Mouse (Mus musculus) granulocyte monocyte progenitor cell, adult 5-6 weeks (primary cell): Measurements from ENCODE around the gene Hspb11. TPM values are rescaled to one million over a fixed set of nuclear protein-coding genes. Genes with fewer than 3 reads are reported as not detected.
A peak's percentile ranks its signal among the peaks of the same experiment; 100 is the strongest.

ENCODE experiments used
- ATAC-seq: replicated peaks from 2 replicates; pipeline ENCODE4 v1.8.0; 2016; ENCODE audit warnings: mild to moderate bottlenecking, moderate TSS enrichment, inconsistent platforms; ENCODE audit not compliant: poor library complexity, severe bottlenecking
- total RNA-seq, 2 experiments: library from RNA; stranded (forward) in 1 of 2; stranded (reverse) in 1 of 2; fragments of 200-712, 200-1000 nt in 1 of 2; fragments of >200 nt in 1 of 2; fragmentation: Nextera tagmentation in 1 of 2; gene quantifications; 2 replicates each; pipeline ENCODE4 v1.2.3; 2014 to 2017

Hspb11 gene
- total RNA-seq, 2 experiments from 2014 or later, result 7.8 to 14.2 TPM

GRCm38 (mm10) chr4:107248061-107248460 lies 5.3 kb upstream of the Hspb11 start:
- ATAC-seq, result no peak

DNA sequence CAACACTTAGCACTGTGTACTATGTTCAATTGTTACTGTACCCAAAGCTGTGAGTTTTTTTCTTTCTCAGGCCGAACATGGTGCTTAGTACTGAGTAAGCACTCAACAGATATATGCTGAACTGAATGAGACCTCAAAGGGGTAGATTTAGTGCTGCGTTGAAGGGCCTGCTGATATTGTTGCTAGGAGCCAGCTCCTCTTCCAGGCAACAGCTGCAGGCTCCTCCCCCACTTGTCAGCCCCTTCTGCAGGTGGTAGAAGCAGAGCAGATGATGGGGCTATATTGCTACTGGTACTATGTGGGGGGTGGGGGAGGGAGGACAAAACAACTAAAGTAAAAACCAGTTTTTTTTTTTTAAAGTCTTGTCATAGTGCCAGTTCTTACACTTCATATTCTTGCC lies 3.9 kb upstream of the Hspb11 start:
- no peak for ATAC-seq

DNA sequence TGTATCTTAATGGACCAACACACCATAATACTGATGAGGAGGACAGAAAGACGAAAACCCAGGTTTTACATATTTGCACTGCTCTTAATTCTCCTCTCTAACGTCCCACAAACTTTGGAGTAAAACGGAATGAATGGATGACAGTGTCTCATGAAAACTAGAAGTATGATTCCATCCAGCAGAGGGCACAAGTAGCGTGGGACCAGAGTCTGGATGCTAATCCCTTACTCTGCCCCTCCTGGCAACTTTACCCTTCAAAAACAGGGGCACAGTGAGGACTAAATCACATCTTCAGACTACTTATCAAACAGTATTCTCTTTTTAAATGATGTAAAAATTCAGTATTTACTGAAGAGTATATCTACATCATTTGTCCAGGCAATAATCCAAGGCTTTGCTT lies 2.9 kb upstream of the Hspb11 start:
- ATAC-seq, result no peak

- no peak for ATAC-seq
These were observed 871 bp upstream of the Hspb11 start for GRCm38 (mm10) chr4:107252522-107252921.

DNA sequence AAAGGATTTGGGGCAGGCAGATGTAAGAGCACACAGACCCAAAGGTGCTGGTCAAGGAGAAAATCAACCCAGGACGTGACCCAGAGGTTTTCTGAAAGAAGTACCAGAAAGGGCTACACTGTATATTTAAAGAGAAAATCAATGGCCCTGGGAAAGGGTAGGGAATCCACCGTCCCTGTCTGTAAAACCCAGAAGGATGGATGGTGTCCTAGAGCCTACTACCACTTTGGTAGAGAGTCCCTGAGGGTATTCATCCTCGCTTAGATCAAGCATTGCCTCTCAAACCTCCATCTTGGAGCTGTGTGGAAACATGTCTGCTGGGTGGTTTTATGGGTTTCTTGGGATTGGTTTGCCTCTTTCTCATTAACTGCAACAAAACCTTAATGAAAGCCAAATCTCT lies 1.0 kb downstream of the Hspb11 start:
- ATAC-seq, result no peak

- no peak for ATAC-seq
These were observed 6.6 kb downstream of the Hspb11 start for GRCm38 (mm10) chr4:107260001-107260400.

- ATAC-seq, result no peak
These were observed 20.3 kb downstream of the Hspb11 start for GRCm38 (mm10) chr4:107273683-107274082.

DNA sequence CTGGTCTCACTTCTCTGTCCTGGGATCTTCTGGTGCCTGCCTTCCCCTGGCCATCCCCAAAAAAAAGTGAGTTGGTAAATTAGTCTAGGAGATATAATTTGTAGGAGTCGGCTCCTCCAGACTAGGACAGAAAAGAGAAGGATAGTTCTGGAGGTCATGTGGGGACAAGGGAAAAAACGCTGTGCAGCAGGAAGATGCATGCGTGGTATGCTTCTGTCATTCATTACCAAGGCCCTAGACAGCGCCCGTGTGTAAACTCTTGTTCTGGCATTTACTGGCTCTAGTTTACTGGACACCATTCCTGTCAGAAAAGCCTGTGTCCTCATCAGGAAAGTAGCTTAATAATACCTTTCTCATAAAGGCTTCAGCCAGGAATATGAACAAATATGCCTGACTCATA lies 21.1 kb downstream of the Hspb11 start:
- ATAC-seq, result no peak

DNA sequence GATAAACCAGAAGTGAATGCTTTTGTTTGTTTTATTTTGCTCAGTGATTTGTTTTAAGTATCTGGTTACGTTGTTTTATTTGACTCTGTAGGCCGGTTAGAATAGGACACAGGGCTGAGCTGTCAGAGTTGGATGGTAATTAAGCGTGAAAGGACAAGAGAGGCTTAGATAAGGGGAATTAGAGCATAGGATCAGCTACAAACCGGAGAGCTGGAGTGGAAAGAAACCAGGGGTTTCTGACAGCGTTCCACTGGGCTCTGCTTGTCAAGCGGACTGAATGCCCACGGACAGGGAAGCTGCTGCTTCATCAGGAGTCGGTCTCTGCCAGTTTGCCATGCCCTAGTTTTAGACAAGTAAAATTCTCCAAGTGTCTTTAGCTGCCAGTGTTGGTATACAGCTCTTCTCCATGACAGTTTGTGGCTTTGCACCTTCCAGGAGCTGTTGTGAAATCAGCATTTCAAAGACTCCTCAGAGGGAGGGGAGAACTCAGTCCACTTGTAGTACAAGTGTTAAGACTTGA lies 24.9 kb downstream of the Hspb11 start:
- peak; percentile 82 for ATAC-seq

DNA sequence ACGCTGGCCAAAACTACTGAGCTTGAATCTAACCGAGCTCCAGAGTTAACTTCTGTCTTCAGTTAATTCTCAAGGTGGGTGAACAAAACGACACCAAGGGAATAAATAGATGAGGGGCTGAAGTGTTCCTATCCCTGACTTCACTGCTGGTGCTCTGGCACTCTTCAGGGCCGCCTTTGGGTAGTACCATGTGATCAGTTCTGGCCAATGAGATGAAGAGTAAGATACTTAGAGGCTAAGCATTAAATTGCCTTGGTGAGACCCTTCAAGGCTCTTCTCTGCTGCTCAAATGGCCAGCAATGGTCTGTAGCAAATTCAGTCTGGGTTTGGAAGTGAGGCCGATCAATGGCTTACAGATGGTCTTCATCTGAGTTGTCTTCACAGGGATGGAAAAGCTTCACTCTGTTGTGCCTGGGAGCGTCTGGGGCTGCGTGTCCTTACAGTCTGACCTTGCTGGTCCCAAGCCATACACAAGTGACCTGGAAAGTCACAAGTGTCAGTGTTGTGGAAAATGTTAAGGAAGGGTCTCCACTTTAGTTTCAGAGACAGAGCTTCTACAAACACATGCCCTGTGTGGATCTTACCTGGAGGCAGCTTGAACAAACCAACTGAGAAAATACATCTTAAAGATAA lies 27.6 kb downstream of the Hspb11 start:
- no peak for ATAC-seq

DNA sequence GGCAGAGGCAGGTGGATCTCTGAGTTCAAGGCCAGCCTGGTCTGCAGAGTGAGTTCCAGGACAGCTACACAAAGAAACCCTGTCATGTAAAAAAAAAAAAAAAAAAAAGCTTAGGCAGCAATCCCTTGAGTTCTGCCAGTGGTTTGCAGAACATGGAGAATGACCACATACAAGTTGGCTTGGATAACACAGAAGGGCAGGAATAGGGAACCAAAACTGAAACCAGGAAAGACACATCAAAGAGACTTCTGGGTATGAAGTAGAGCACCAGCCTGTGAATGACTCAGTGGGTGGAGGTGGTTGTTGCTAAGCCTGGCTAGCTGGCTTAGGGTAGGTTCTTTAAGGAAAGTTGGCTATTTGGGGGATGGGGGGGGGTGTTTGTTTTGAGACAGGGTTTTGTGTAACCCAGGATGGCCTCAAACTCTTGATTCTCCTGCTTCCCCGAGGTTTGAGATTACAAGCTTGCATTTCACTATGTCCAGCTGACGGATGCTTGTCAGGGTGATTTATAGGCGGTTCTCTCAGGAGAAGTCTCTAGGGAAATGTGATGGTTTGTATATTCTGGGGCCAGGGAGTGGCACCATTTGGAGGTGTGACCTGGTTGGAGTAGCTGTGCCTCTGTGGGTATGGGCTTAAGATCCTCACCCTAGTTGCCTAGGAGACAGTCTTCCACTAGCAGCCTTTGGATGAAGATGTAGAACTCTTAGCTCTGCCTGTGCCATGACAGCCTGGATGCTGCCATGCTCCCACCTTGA lies 32.2 kb downstream of the Hspb11 start:
- peak; percentile 100 for ATAC-seq

- no peak for ATAC-seq
These were observed 33.0 kb downstream of the Hspb11 start for GRCm38 (mm10) chr4:107286386-107286785.

- no peak for ATAC-seq
These were observed 34.1 kb downstream of the Hspb11 start for GRCm38 (mm10) chr4:107287517-107287916.

DNA sequence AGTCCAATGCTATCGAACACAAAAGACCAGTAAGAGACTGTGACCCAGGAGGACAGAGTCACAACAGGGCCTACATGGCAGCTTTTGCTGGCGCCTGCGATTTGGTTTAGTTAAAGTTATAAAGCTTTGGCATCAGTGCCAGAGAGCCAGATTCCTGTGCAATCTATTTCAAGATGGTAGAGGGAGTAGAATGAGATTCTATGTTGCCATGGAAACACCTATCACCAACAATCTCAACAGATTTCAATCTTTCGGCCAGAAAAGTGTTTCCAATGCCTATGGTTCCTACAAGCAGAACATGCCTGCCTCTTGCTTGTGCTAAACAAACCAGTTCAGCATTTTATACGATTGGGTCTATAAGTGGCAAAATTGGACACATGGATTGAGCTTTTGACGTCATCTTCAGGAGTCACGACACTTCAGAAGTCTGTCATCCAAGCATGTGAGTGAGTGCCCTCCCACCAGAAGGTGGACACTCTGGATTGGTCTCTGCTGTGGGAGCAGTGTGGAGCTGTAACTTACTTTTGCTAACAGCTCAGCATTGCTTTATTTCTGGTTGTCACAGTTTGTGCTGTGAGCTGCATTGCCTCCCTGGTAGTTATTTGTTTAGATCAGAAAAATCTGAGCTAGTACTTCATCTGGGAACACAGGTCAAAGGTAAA lies 38.3 kb downstream of the Hspb11 start:
- no peak for ATAC-seq

DNA sequence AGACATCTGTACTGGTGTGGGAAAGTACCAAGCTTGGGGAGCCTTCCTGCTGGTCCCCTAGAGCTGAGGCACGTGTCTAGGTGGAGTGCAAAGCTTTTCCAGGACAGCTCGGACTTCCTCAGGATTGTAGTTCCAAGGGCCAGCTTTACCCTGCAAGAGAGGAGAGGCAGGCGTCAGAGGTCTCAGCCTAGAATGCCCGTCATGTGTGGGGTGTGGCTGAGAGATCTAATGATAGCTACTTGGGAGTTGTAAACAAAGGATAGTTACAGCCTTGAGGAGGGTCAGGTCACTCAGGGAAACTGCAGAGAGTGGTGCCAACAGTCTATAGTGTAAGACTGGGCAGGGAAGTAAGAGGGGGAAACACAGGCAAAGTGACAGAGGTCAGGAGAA lies 38.9 kb downstream of the Hspb11 start:
- ATAC-seq, result no peak

GRCm38 (mm10) chr4:107298071-107298606 lies 44.7 kb downstream of the Hspb11 start:
- ATAC-seq, result no peak

GRCm38 (mm10) chr4:107299779-107300340 lies 46.5 kb downstream of the Hspb11 start:
- peak; percentile 63 for ATAC-seq

DNA sequence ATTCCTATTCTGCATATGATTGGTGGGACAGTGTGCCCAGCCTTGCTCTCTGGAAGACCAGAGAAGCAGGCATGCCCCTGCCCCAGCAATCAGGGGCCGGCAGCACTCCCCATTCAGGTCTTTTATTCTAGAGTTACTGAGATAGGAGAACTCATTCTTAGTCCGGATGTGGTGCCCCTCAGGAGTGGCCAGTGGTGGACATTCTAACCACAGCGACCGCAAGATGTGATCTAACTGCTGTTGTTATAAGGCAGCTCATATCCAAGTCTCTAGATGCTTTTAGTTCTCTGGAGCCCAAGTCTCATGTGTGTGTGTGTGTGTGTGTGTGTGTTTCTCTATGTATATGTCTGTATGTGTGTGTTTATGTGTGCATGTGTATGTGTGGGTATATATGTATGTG lies 47.0 kb downstream of the Hspb11 start:
- peak; percentile 54 for ATAC-seq

DNA sequence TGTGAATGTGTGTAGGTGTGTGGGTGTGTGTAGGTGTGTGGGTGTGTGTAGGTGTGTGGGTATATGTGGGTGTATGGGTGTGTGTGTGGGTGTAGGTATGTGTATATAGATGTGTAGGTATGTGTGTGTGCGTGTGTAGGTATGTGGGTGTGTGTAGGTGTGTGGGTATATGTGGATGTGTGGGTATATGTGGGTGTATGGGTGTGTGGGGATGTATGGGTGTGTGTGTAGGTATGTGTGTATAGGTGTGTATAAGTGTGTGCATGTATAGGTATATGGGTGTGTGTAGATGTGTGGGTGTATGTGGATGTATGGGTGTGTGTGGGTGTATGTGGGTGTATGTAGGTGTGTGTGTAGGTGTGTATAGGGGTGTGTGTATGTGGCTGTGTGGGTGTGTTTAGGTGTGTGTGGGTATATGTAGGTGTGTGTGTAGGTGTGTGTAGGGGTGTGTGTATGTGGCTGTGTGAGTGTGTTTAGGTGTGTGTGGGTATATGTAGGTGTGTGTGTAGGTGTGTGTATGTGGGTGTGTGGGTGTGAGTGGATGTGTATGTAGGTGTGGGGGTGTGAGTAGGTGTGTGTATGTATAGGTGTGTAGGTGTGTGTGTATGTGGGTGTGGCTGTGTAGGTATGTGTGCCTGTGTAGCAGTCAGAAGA lies 47.6 kb downstream of the Hspb11 start:
- no peak for ATAC-seq

GRCm38 (mm10) chr4:107302221-107302620 lies 48.8 kb downstream of the Hspb11 start:
- no peak for ATAC-seq
